Mouse (Mus musculus) regulatory T cell (primary cell): ENCODE measurements around the gene Gm49395.

Experiments used
- in situ Hi-C: fragments of 300-600 bp; cut with MboI, MseI; formaldehyde crosslinking; loops from one replicate; pipeline ENCODE4 v1.15.1; 2025; ENCODE audit warnings: high pct_unique_total_duplicates

The Gm49395 gene

GRCm38 (mm10) chr13:115099381-115099780 lies 2.3 kb downstream of the Gm49395 start:
- in situ Hi-C loops: loop anchor here (10.0 kb wide), 1 partner anchor 255 kb away; no protein-coding TSS in a partner anchor

- in situ Hi-C loops: loop anchor here (10.0 kb wide), 1 partner anchor 253 kb away; no protein-coding TSS in a partner anchor
These were observed 3.5 kb downstream of the Gm49395 start for GRCm38 (mm10) chr13:115098227-115098626.

- in situ Hi-C loops: loop anchor here (10.0 kb wide), 1 partner anchor 252 kb away; no protein-coding TSS in a partner anchor
These were observed 4.8 kb downstream of the Gm49395 start for GRCm38 (mm10) chr13:115096965-115097364.

- in situ Hi-C loops: loop anchor here (10.0 kb wide), 1 partner anchor 251 kb away; no protein-coding TSS in a partner anchor
These were observed 5.5 kb downstream of the Gm49395 start for GRCm38 (mm10) chr13:115096216-115096615.

GRCm38 (mm10) chr13:115095392-115095791 lies 6.3 kb downstream of the Gm49395 start:
- in situ Hi-C loops: loop anchor here (10.0 kb wide), 1 partner anchor 251 kb away; no protein-coding TSS in a partner anchor

- in situ Hi-C loops: loop anchor here (10.0 kb wide), 1 partner anchor 247 kb away; no protein-coding TSS in a partner anchor
These were observed 10.2 kb downstream of the Gm49395 start for GRCm38 (mm10) chr13:115091511-115091910.

GRCm38 (mm10) chr13:115090977-115091445 lies 10.7 kb downstream of the Gm49395 start:
- in situ Hi-C loops: loop anchor here (10.0 kb wide), 1 partner anchor 246 kb away; no protein-coding TSS in a partner anchor

GRCm38 (mm10) chr13:115090069-115090976 lies 11.4 kb downstream of the Gm49395 start, which contains the start of gene Pelo:
TSS of gene Pelo (minus strand) at chr13:115090186.
- in situ Hi-C loops: loop anchor here (10.0 kb wide), 1 partner anchor 246 kb away; no protein-coding TSS in a partner anchor

GRCm38 (mm10) chr13:115089395-115090025 lies 12.2 kb downstream of the Gm49395 start:
- in situ Hi-C loops: loop anchor here (10.0 kb wide), 1 partner anchor 245 kb away; no protein-coding TSS in a partner anchor

- in situ Hi-C loops: no loop called here
These were observed 12.7 kb downstream of the Gm49395 start for GRCm38 (mm10) chr13:115089020-115089394.

- in situ Hi-C loops: no loop called here
These were observed 15.7 kb downstream of the Gm49395 start for GRCm38 (mm10) chr13:115085974-115086373.

- in situ Hi-C loops: no loop called here
These were observed 19.4 kb downstream of the Gm49395 start for GRCm38 (mm10) chr13:115082339-115082738.

GRCm38 (mm10) chr13:115079996-115080585 lies 21.6 kb downstream of the Gm49395 start:
- in situ Hi-C loops: no loop called here

GRCm38 (mm10) chr13:115078997-115079685 lies 22.6 kb downstream of the Gm49395 start:
- in situ Hi-C loops: no loop called here

GRCm38 (mm10) chr13:115077346-115078134 lies 24.2 kb downstream of the Gm49395 start:
- in situ Hi-C loops: no loop called here

- in situ Hi-C loops: no loop called here
These were observed 29.3 kb downstream of the Gm49395 start for GRCm38 (mm10) chr13:115072386-115072785.

- in situ Hi-C loops: no loop called here
These were observed 30.3 kb downstream of the Gm49395 start for GRCm38 (mm10) chr13:115071431-115071830.

GRCm38 (mm10) chr13:115067968-115068330 lies 33.8 kb downstream of the Gm49395 start:
- in situ Hi-C loops: no loop called here

- in situ Hi-C loops: no loop called here
These were observed 34.3 kb downstream of the Gm49395 start for GRCm38 (mm10) chr13:115067324-115067967.

GRCm38 (mm10) chr13:115057555-115057954 lies 44.2 kb downstream of the Gm49395 start:
- in situ Hi-C loops: no loop called here
